Mouse (Mus musculus): ENCODE data around the gene Fam107a. TPM values are rescaled to one million over a fixed set of nuclear protein-coding genes. Genes with fewer than 3 reads are reported as not detected.

Fam107a gene
- polyA plus RNA-seq, 1 experiment = 155 TPM

GRCm38 (mm10) chr14:8342509-8343106 is 24.8 kb upstream of the Fam107a start:
- TF ChIP-seq CTCF (IDR thresholded peaks at IDR 0.05; ENCODE audit: insufficient read depth, low read depth, low read length) (no peak), POLR2A (IDR thresholded peaks at IDR 0.05; ENCODE audit: insufficient read depth, low read depth, low read length) (no peak)
- no peak overlapping the region for H3K27ac ChIP-seq (ENCODE audit: insufficient read depth, low read depth, low read length)
- 0 out of 2 replicates have a peak, but pooled peaks cover 2% of the 10 kb centered on the region for H3K4me1 ChIP-seq (ENCODE audit: control insufficient read depth, insufficient read depth, low read length)
- WGBS = 37% methylated on average over 5 of the region's 5 CpGs
- no peak overlapping the region for H3K4me3 ChIP-seq (ENCODE audit: insufficient read depth, low read depth, low read length)

- WGBS = 51% methylated on average over 4 of the region's 4 CpGs
- Histone ChIP-seq H3K27ac (ENCODE audit: insufficient read depth, low read depth, low read length) (no peak overlapping the region), H3K4me1 (ENCODE audit: control insufficient read depth, insufficient read depth, low read length) (0 out of 2 replicates have a peak, but pooled peaks cover 2% of the 10 kb centered on the region), H3K4me3 (ENCODE audit: insufficient read depth, low read depth, low read length) (no peak overlapping the region)
- TF ChIP-seq CTCF (IDR thresholded peaks at IDR 0.05; ENCODE audit: insufficient read depth, low read depth, low read length) (no peak), POLR2A (IDR thresholded peaks at IDR 0.05; ENCODE audit: insufficient read depth, low read depth, low read length) (no peak)
Measured at GRCm38 (mm10) chr14:8340226-8340625, 22.4 kb upstream of the Fam107a start.

GRCm38 (mm10) chr14:8335947-8336346 is 18.1 kb upstream of the Fam107a start:
- Histone ChIP-seq H3K27ac (ENCODE audit: insufficient read depth, low read depth, low read length) (no peak overlapping the region), H3K4me3 (ENCODE audit: insufficient read depth, low read depth, low read length) (no peak overlapping the region), H3K4me1 (ENCODE audit: control insufficient read depth, insufficient read depth, low read length) (peaks cover 7% of the 10 kb centered on the region)
- 66% methylated on average over 10 of the region's 10 CpGs for WGBS
- no peak for TF ChIP-seq CTCF (IDR thresholded peaks at IDR 0.05; ENCODE audit: insufficient read depth, low read depth, low read length)
- TF ChIP-seq POLR2A (IDR thresholded peaks at IDR 0.05; ENCODE audit: insufficient read depth, low read depth, low read length) = no peak

- H3K4me3 ChIP-seq (ENCODE audit: insufficient read depth, low read depth, low read length) = no peak overlapping the region
- H3K4me1 ChIP-seq (ENCODE audit: control insufficient read depth, insufficient read depth, low read length) = peaks cover 14% of the 10 kb centered on the region
- no peak overlapping the region for H3K27ac ChIP-seq (ENCODE audit: insufficient read depth, low read depth, low read length)
- WGBS = 55% methylated on average over 3 of the region's 3 CpGs
- TF ChIP-seq CTCF (IDR thresholded peaks at IDR 0.05; ENCODE audit: insufficient read depth, low read depth, low read length) (no peak), POLR2A (IDR thresholded peaks at IDR 0.05; ENCODE audit: insufficient read depth, low read depth, low read length) (no peak)
Measured at GRCm38 (mm10) chr14:8334511-8334910, 16.7 kb upstream of the Fam107a start.

GRCm38 (mm10) chr14:8332314-8333252 is 14.8 kb upstream of the Fam107a start:
- 91% methylated on average over 11 of the region's 11 CpGs for WGBS
- TF ChIP-seq CTCF (IDR thresholded peaks at IDR 0.05; ENCODE audit: insufficient read depth, low read depth, low read length) = no peak
- no peak overlapping the region for H3K4me3 ChIP-seq (ENCODE audit: insufficient read depth, low read depth, low read length)
- peaks cover 16% of the 10 kb centered on the region for H3K4me1 ChIP-seq (ENCODE audit: control insufficient read depth, insufficient read depth, low read length)
- H3K27ac ChIP-seq (ENCODE audit: insufficient read depth, low read depth, low read length) = no peak overlapping the region

- Histone ChIP-seq H3K4me3 (ENCODE audit: insufficient read depth, low read depth, low read length) (no peak overlapping the region), H3K4me1 (ENCODE audit: control insufficient read depth, insufficient read depth, low read length) (peaks cover 16% of the 10 kb centered on the region), H3K27ac (ENCODE audit: insufficient read depth, low read depth, low read length) (no peak overlapping the region)
- 48% methylated on average over 14 of the region's 14 CpGs for WGBS
- TF ChIP-seq CTCF (IDR thresholded peaks at IDR 0.05; ENCODE audit: insufficient read depth, low read depth, low read length) = no peak
- no peak for TF ChIP-seq POLR2A (IDR thresholded peaks at IDR 0.05; ENCODE audit: insufficient read depth, low read depth, low read length)
Measured at GRCm38 (mm10) chr14:8331307-8331905, 13.6 kb upstream of the Fam107a start.

- Histone ChIP-seq H3K4me1 (ENCODE audit: control insufficient read depth, insufficient read depth, low read length) (peaks cover 16% of the 10 kb centered on the region), H3K27ac (ENCODE audit: insufficient read depth, low read depth, low read length) (no peak overlapping the region), H3K4me3 (ENCODE audit: insufficient read depth, low read depth, low read length) (no peak overlapping the region)
- TF ChIP-seq CTCF (IDR thresholded peaks at IDR 0.05; ENCODE audit: insufficient read depth, low read depth, low read length) (no peak), POLR2A (IDR thresholded peaks at IDR 0.05; ENCODE audit: insufficient read depth, low read depth, low read length) (no peak)
- 63% methylated on average over 6 of the region's 6 CpGs for WGBS
Measured at GRCm38 (mm10) chr14:8330390-8330789, 12.6 kb upstream of the Fam107a start.

GRCm38 (mm10) chr14:8329552-8329951 is 11.7 kb upstream of the Fam107a start:
- peaks cover 16% of the 10 kb centered on the region for H3K4me1 ChIP-seq (ENCODE audit: control insufficient read depth, insufficient read depth, low read length)
- WGBS = 15% methylated on average over 4 of the region's 4 CpGs
- peak overlapping the region; percentile 22; the same call in 1 of the 2 replicates for H3K27ac ChIP-seq (ENCODE audit: insufficient read depth, low read depth, low read length)
- TF ChIP-seq CTCF (IDR thresholded peaks at IDR 0.05; ENCODE audit: insufficient read depth, low read depth, low read length) (no peak), POLR2A (IDR thresholded peaks at IDR 0.05; ENCODE audit: insufficient read depth, low read depth, low read length) (no peak)
- no peak overlapping the region for H3K4me3 ChIP-seq (ENCODE audit: insufficient read depth, low read depth, low read length)

GRCm38 (mm10) chr14:8327371-8327770 is 9.5 kb upstream of the Fam107a start:
- peaks cover 16% of the 10 kb centered on the region for H3K4me1 ChIP-seq (ENCODE audit: control insufficient read depth, insufficient read depth, low read length)
- TF ChIP-seq POLR2A (IDR thresholded peaks at IDR 0.05; ENCODE audit: insufficient read depth, low read depth, low read length) = no peak
- no peak for TF ChIP-seq CTCF (IDR thresholded peaks at IDR 0.05; ENCODE audit: insufficient read depth, low read depth, low read length)
- H3K4me3 ChIP-seq (ENCODE audit: insufficient read depth, low read depth, low read length) = no peak overlapping the region
- H3K27ac ChIP-seq (ENCODE audit: insufficient read depth, low read depth, low read length) = no peak overlapping the region
- WGBS = 87% methylated on average over 1 of the region's 1 CpGs
